Mouse (Mus musculus) CH12.LX (cell line): ENCODE results near the gene Gatad2a. TPM values are rescaled to one million over a fixed set of nuclear protein-coding genes. Genes with fewer than 3 reads are reported as not detected.
A peak's percentile ranks its signal among the peaks of the same experiment; 100 is the strongest.

Experiments
- DNase-seq: peaks from one replicate; pipeline ENCODE4 v3.0.0-alpha.2; 2013; ENCODE audit errors: extremely low read depth
- H3K27ac ChIP-seq: 2 replicates; pipeline ENCODE4 v1.5.1; 2012; ENCODE audit warnings: low read depth, mild to moderate bottlenecking, control low read depth, moderate library complexity; ENCODE audit not compliant: insufficient read depth
- H3K27me3 ChIP-seq: replicated peaks from 2 replicates; pipeline ENCODE3; 2012; ENCODE audit warnings: inconsistent platforms
- H3K36me3 ChIP-seq, 2 experiments: replicated peaks in 1 of 2; 2 replicates each; pipeline versions ENCODE3 to v1.6.1; 2012; ENCODE audit warnings: inconsistent platforms in 1 of 2, low read length in 1 of 2, mild to moderate bottlenecking in 1 of 2, mixed read lengths in 1 of 2, moderate library complexity in 1 of 2; ENCODE audit not compliant: control insufficient read depth in 1 of 2, insufficient read depth in 1 of 2
- H3K4me1 ChIP-seq, 2 experiments: 2 replicates each; pipeline ENCODE4 v1.6.1; 2012; ENCODE audit warnings: inconsistent platforms in 1 of 2, moderate library complexity in 1 of 2; ENCODE audit not compliant: insufficient read depth in 2 of 2, control insufficient read depth in 1 of 2
- H3K4me2 ChIP-seq: 2 replicates; pipeline ENCODE4 v1.6.1; 2012; ENCODE audit warnings: low read depth, mild to moderate bottlenecking, control low read depth; ENCODE audit not compliant: poor library complexity, insufficient read depth, severe bottlenecking
- H3K4me3 ChIP-seq, 3 experiments: fragments of 150-350 bp in 1 of 3; sonication (generic) in 1 of 3; replicated peaks in 1 of 3; 2 replicates each; pipeline versions ENCODE3 to v1.5.1; 2011 to 2012; ENCODE audit warnings: low read depth in 2 of 3, low read length in 2 of 3, mild to moderate bottlenecking in 2 of 3, moderate library complexity in 2 of 3, control low read depth in 1 of 3, improper control_type of control experiment in 1 of 3, inconsistent platforms in 1 of 3, mixed read lengths in 1 of 3; ENCODE audit not compliant: poor library complexity in 1 of 3
- H3K79me2 ChIP-seq: replicated peaks from 2 replicates; pipeline ENCODE4 v1.6.1; 2012; ENCODE audit warnings: mild to moderate bottlenecking, moderate library complexity; ENCODE audit not compliant: control insufficient read depth, poor library complexity, insufficient read depth, severe bottlenecking; ENCODE audit errors: extremely low read depth
- H3K9ac ChIP-seq: 2 replicates; pipeline ENCODE4 v1.6.1; 2012; ENCODE audit warnings: low read depth, mild to moderate bottlenecking, control low read depth, moderate library complexity; ENCODE audit not compliant: insufficient read depth
- H3K9me3 ChIP-seq: replicated peaks from 2 replicates; pipeline ENCODE3; 2012; ENCODE audit warnings: low read length, inconsistent platforms, mixed read lengths
- BHLHE40 ChIP-seq: IDR thresholded peaks from 2 replicates; pipeline ENCODE4 v1.6.1; 2011; ENCODE audit warnings: mild to moderate bottlenecking, low read depth, low read length, improper control_type of control experiment
- CHD1 ChIP-seq: IDR thresholded peaks from 2 replicates; pipeline ENCODE4 v1.6.1; 2012; ENCODE audit warnings: low read depth, low read length, improper control_type of control experiment, inconsistent platforms
- CHD2 ChIP-seq: IDR thresholded peaks from 2 replicates; pipeline ENCODE4 v1.6.1; 2011; ENCODE audit warnings: low read length, improper control_type of control experiment
- CTCF ChIP-seq, 2 experiments: IDR thresholded peaks in 1 of 2; conservative IDR thresholded peaks in 1 of 2; 2 replicates each; pipeline ENCODE4 v1.5.1; 2011 to 2012; ENCODE audit warnings: low read depth in 2 of 2, low read length in 2 of 2, improper control_type of control experiment in 1 of 2, inconsistent platforms in 1 of 2, mild to moderate bottlenecking in 1 of 2, moderate library complexity in 1 of 2
- E2F4 ChIP-seq: IDR thresholded peaks from 2 replicates; pipeline ENCODE4 v1.6.1; 2011; ENCODE audit warnings: low read depth, low read length, improper control_type of control experiment; ENCODE audit not compliant: insufficient replicate concordance
- ELF1 ChIP-seq: IDR thresholded peaks from 2 replicates; pipeline ENCODE4 v1.6.1; 2014; ENCODE audit warnings: low read depth, mild to moderate bottlenecking, inconsistent platforms, low read length, improper control_type of control experiment
- EP300 ChIP-seq: IDR thresholded peaks from 2 replicates; pipeline ENCODE4 v1.6.1; 2011; ENCODE audit warnings: low read length, improper control_type of control experiment
- ETS1 ChIP-seq: conservative IDR thresholded peaks from 2 replicates; pipeline ENCODE4 v1.6.1; 2012; ENCODE audit warnings: low read depth, mild to moderate bottlenecking, inconsistent platforms, low read length, improper control_type of control experiment, moderate library complexity
- GABPA ChIP-seq: IDR thresholded peaks from 2 replicates; pipeline ENCODE4 v1.6.1; 2012; ENCODE audit warnings: low read depth, low read length, improper control_type of control experiment, inconsistent platforms; ENCODE audit not compliant: insufficient replicate concordance
- HCFC1 ChIP-seq: IDR thresholded peaks from 2 replicates; pipeline ENCODE4 v1.6.1; 2012; ENCODE audit warnings: low read depth, mild to moderate bottlenecking, inconsistent platforms, low read length, improper control_type of control experiment
- IRF4 ChIP-seq: IDR thresholded peaks from 2 replicates; pipeline ENCODE4 v1.6.1; 2014; ENCODE audit warnings: low read depth, mild to moderate bottlenecking, inconsistent platforms, low read length, improper control_type of control experiment
- JUN ChIP-seq: IDR thresholded peaks from 2 replicates; pipeline ENCODE4 v1.6.1; 2011; ENCODE audit warnings: low read depth, mild to moderate bottlenecking, low read length, improper control_type of control experiment, moderate library complexity; ENCODE audit not compliant: insufficient read depth
- JUND ChIP-seq: conservative IDR thresholded peaks from 2 replicates; pipeline ENCODE4 v1.6.1; 2011; ENCODE audit warnings: low read depth, low read length, improper control_type of control experiment
- KAT2A ChIP-seq: IDR thresholded peaks from 2 replicates; pipeline ENCODE4 v1.6.1; 2012; ENCODE audit warnings: low read length, improper control_type of control experiment, inconsistent platforms; ENCODE audit not compliant: insufficient replicate concordance
- MAFK ChIP-seq: IDR thresholded peaks from 2 replicates; pipeline ENCODE4 v1.6.1; 2011; ENCODE audit warnings: low read length, improper control_type of control experiment; ENCODE audit not compliant: insufficient replicate concordance
- MAZ ChIP-seq: IDR thresholded peaks from 2 replicates; pipeline ENCODE4 v1.6.1; 2012; ENCODE audit warnings: low read depth, mild to moderate bottlenecking, inconsistent platforms, low read length, improper control_type of control experiment, moderate library complexity
- MEF2A ChIP-seq: IDR thresholded peaks from 2 replicates; pipeline ENCODE4 v1.6.1; 2014; ENCODE audit warnings: low read depth, mild to moderate bottlenecking, inconsistent platforms, low read length, improper control_type of control experiment, borderline replicate concordance
- MXI1 ChIP-seq: IDR thresholded peaks from 2 replicates; pipeline ENCODE4 v1.6.1; 2011; ENCODE audit warnings: mild to moderate bottlenecking, low read depth, low read length, improper control_type of control experiment
- MYC ChIP-seq: IDR thresholded peaks from 2 replicates; pipeline ENCODE4 v1.6.1; 2011; ENCODE audit warnings: low read depth, mild to moderate bottlenecking, improper control_type of control experiment, low read length
- NELFE ChIP-seq: IDR thresholded peaks from 2 replicates; pipeline ENCODE4 v1.6.1; 2011; ENCODE audit warnings: low read depth, low read length, improper control_type of control experiment
- NRF1 ChIP-seq: IDR thresholded peaks from 2 replicates; pipeline ENCODE4 v1.6.1; 2014; ENCODE audit warnings: low read depth, mild to moderate bottlenecking, inconsistent platforms, low read length, improper control_type of control experiment, moderate library complexity
- POLR2AphosphoS2 ChIP-seq: IDR thresholded peaks from 2 replicates; pipeline ENCODE4 v1.6.1; 2011; ENCODE audit warnings: low read depth, low read length, improper control_type of control experiment
- RCOR1 ChIP-seq: conservative IDR thresholded peaks from 2 replicates; pipeline ENCODE4 v1.6.1; 2012; ENCODE audit warnings: low read depth, mild to moderate bottlenecking, inconsistent platforms, low read length, improper control_type of control experiment
- SIN3A ChIP-seq: IDR thresholded peaks from 2 replicates; pipeline ENCODE4 v1.6.1; 2012; ENCODE audit warnings: low read length, improper control_type of control experiment, inconsistent platforms
- SMC3 ChIP-seq: IDR thresholded peaks from 2 replicates; pipeline ENCODE4 v1.6.1; 2011; ENCODE audit warnings: low read depth, low read length, improper control_type of control experiment
- TBP ChIP-seq: conservative IDR thresholded peaks from 2 replicates; pipeline ENCODE4 v1.6.1; 2011; ENCODE audit warnings: low read depth, low read length, improper control_type of control experiment
- TCF12 ChIP-seq: IDR thresholded peaks from 2 replicates; pipeline ENCODE4 v1.6.1; 2014; ENCODE audit warnings: low read depth, mild to moderate bottlenecking, inconsistent platforms, low read length, improper control_type of control experiment
- USF1 ChIP-seq: IDR thresholded peaks from 2 replicates; pipeline ENCODE4 v1.6.1; 2014; ENCODE audit warnings: low read depth, mild to moderate bottlenecking, inconsistent platforms, low read length, improper control_type of control experiment
- USF2 ChIP-seq: conservative IDR thresholded peaks from 2 replicates; pipeline ENCODE4 v1.6.1; 2011; ENCODE audit warnings: low read depth, low read length, improper control_type of control experiment
- ZC3H11A ChIP-seq: IDR thresholded peaks from 2 replicates; pipeline ENCODE4 v1.6.1; 2012; ENCODE audit warnings: low read depth, mild to moderate bottlenecking, inconsistent platforms, low read length, improper control_type of control experiment
- ZKSCAN1 ChIP-seq: IDR thresholded peaks from 2 replicates; pipeline ENCODE4 v1.6.1; 2012; ENCODE audit warnings: low read depth, inconsistent platforms, low read length, improper control_type of control experiment, borderline replicate concordance
- ZMIZ1 ChIP-seq: IDR thresholded peaks from 2 replicates; pipeline ENCODE4 v1.6.1; 2012; ENCODE audit warnings: low read depth, mild to moderate bottlenecking, inconsistent platforms, low read length, improper control_type of control experiment
- ZNF384 ChIP-seq: IDR thresholded peaks from 2 replicates; pipeline ENCODE4 v1.6.1; 2012; ENCODE audit warnings: low read depth, low read length, improper control_type of control experiment, inconsistent platforms
- dilution Hi-C: fragments of 300-500 bp; cut with MboI; formaldehyde crosslinking; loops from 2 replicates; pipeline ENCODE4 v1.14.3; 2020; ENCODE audit warnings: low sequenced_read_pairs; ENCODE audit not compliant: extremely low pct_unique_long_range_greater_than_20kb, extremely low pct_ligation_motif_present
- in situ Hi-C: fragments of 300-500 bp; cut with MboI; formaldehyde crosslinking; loops from 3 replicates; pipeline ENCODE4 v1.14.3; 2019; ENCODE audit warnings: low sequenced_read_pairs, low pct_ligation_motif_present, low pct_unique_long_range_greater_than_20kb, mixed read lengths
- polyA plus RNA-seq: library from polyadenylated mRNA; unstranded; fragments of >175 nt; gene quantifications from 2 replicates; pipeline ENCODE4 v1.2.1, GENCODE M21; 2012; ENCODE audit warnings: low read depth; ENCODE audit not compliant: insufficient read length
- total RNA-seq, 2 experiments: library from RNA; depleted of rRNA; stranded (reverse); fragments of 300-350 nt in 1 of 2; fragments of >200 nt in 1 of 2; gene quantifications; 2 replicates each; pipeline ENCODE4 v1.2.3; 2012 to 2014

The Gatad2a gene
- total and polyA plus RNA-seq, 3 experiments: 35.7 to 95.1 (median 70.8) TPM

DNA sequence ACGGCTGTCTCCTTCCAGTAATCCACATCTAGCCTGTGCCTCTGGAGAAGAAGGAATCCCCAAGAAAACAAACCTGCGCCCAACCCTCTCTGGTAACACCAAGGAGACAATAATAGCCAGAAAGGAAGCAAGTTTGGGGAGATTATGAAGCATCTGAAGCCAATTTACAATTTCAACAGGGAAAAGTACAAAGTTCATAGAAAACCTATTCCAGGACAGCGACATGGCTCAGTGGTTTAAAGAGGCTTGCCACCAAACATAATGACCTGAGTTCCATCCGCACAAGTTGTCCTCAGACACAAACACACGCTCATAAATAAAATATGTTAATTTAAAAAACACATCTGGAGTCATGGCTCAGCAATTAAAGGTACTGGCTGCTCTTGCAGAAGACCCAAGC lies 21.4 kb downstream of the Gatad2a start:
- in situ Hi-C loops (no loop called here), dilution Hi-C loops (no loop called here)
- H3K4me3 ChIP-seq: peak overlapping the region in 1 of 3 experiments; percentile 83
- no peaks in the 10 kb centered on the region for H3K27me3 ChIP-seq
- 0 out of 2 replicates have a peak, but pooled peaks have one; percentile 11 for TF ChIP-seq CHD2
- no peak for TF ChIP-seq E2F4
- peak overlapping the region; percentile 58 for H3K9ac ChIP-seq
- H3K9me3 ChIP-seq: no peaks in the 10 kb centered on the region
- H3K36me3 ChIP-seq: peaks cover 4 to 42% of the 10 kb centered on the region in 2 experiments
- peaks cover 18 to 51% of the 10 kb centered on the region in 2 experiments for H3K4me1 ChIP-seq
- DNase-seq: no peak
- no peak overlapping the region for H3K27ac ChIP-seq
- peak overlapping the region; percentile 62 for H3K4me2 ChIP-seq
- H3K79me2 ChIP-seq: peaks cover 49% of the 10 kb centered on the region

DNA sequence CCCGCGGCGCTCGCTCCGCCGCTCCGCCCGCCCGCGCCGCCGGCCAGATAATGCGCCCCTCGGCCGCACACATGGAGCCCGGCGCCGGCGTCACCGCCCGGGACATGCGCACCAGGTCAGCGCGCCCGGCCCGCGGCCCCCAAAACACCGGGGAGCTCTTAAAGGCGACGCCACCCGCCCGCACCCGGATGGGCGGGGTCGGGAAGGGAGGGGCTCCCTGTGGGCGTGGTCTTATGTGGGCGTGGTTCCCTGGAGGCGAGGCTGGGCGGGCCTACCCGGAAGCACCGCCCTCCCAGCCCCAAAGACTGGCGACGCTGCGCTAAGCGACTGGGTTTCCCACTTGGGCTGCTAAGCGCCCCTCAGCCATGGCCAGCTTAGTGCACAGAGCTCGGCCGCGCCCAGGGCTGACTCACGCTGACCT lies 22.0 kb downstream of the Gatad2a start:
- dilution Hi-C loops: no loop called here
- TF ChIP-seq ETS1 (no peak), MEF2A (no peak), BHLHE40 (no peak), USF1 (no peak), RCOR1 (no peak), JUND (no peak), USF2 (no peak), NRF1 (peak; percentile 88), TBP (0 out of 2 replicates have a peak, but pooled peaks have one; percentile 40), SIN3A (no peak), EP300 (no peak), GABPA (no peak), CTCF (conservative IDR thresholded peaks at IDR 0.05 in 1 of 2, IDR thresholded peaks at IDR 0.05 in 1 of 2; ENCODE audit: low read depth in 2 of 2, low read length in 2 of 2) (no peak), SMC3 (no peak), HCFC1 (no peak), JUN (no peak), CHD1 (no peak), ZC3H11A (no peak), ZKSCAN1 (no peak), POLR2AphosphoS2 (no peak), NELFE (peak; percentile 56), TCF12 (peak; percentile 48), MAZ (peak; percentile 85), ZNF384 (no peak), ZMIZ1 (peak; percentile 37; the same call in 1 of the 2 replicates), MAFK (no peak), ELF1 (peak; percentile 95), MXI1 (peak; percentile 76; the same call in 1 of the 2 replicates), IRF4 (no peak), KAT2A (no peak), CHD2 (no peak), MYC (no peak)

More for the DNA sequence above, 22.0 kb downstream of the Gatad2a start:
- Histone ChIP-seq H3K4me1 (peaks cover 18 to 51% of the 10 kb centered on the region in 2 experiments), H3K9ac (peak overlapping the region; percentile 79), H3K27ac (no peak overlapping the region), H3K79me2 (peaks cover 51% of the 10 kb centered on the region), H3K27me3 (no peaks in the 10 kb centered on the region), H3K4me3 (peak overlapping the region; percentile 16 to 99 (median 83)), H3K36me3 (peaks cover 4 to 48% of the 10 kb centered on the region in 2 experiments), H3K4me2 (peak overlapping the region; percentile 79), H3K9me3 (no peaks in the 10 kb centered on the region)
- in situ Hi-C loops: no loop called here
- peak; percentile 87 for DNase-seq
